Mouse (Mus musculus): ENCODE results near the gene Wwp2. TPM values are rescaled to one million over a fixed set of nuclear protein-coding genes. Genes with fewer than 3 reads are reported as not detected.
A peak's percentile ranks its signal among the peaks of the same experiment; 100 is the strongest.

Wwp2 gene
- 6.1 and 7.9 TPM in 2 replicates for polyA plus RNA-seq (2012; ENCODE audit: insufficient read depth, insufficient read length, missing spikeins)

GRCm38 (mm10) chr8:107435962-107436831, at the start of gene Wwp2:
Wwp2 (plus strand) TSS chr8:107436365.
- Histone ChIP-seq H3K4me3 (ENCODE audit: insufficient read depth, low read depth, low read length) (peak within 1 kb of the TSS; percentile 96), H3K27ac (replicated peaks; ENCODE audit: low read depth, low read length) (peak within 1 kb of the TSS; percentile 41), H3K4me1 (ENCODE audit: control insufficient read depth, insufficient read depth, insufficient read length, low read length) (peaks cover 5% of the 10 kb centered on the region; the same call in 1 of the 2 replicates)

GRCm38 (mm10) chr8:107386642-107387041, 49.5 kb upstream of the Wwp2 start:
- Histone ChIP-seq H3K4me3 (ENCODE audit: insufficient read depth, low read depth, low read length) (no peak overlapping the region), H3K4me1 (ENCODE audit: control insufficient read depth, insufficient read depth, insufficient read length, low read length) (no peaks in the 10 kb centered on the region), H3K27ac (replicated peaks; ENCODE audit: low read depth, low read length) (no peak overlapping the region)

- H3K27ac ChIP-seq (replicated peaks; ENCODE audit: low read depth, low read length), result no peak overlapping the region
- no peak overlapping the region for H3K4me3 ChIP-seq (ENCODE audit: insufficient read depth, low read depth, low read length)
These were observed 48.3 kb upstream of the Wwp2 start for GRCm38 (mm10) chr8:107387861-107388260.

GRCm38 (mm10) chr8:107389557-107389956, 46.6 kb upstream of the Wwp2 start:
- H3K4me3 ChIP-seq (ENCODE audit: insufficient read depth, low read depth, low read length), result no peak overlapping the region
- H3K27ac ChIP-seq (replicated peaks; ENCODE audit: low read depth, low read length), result no peak overlapping the region
- H3K4me1 ChIP-seq (ENCODE audit: control insufficient read depth, insufficient read depth, insufficient read length, low read length), result no peaks in the 10 kb centered on the region

More at GRCm38 (mm10) chr8:107387861-107388260, 48.3 kb upstream of the Wwp2 start:
- no peaks in the 10 kb centered on the region for H3K4me1 ChIP-seq (ENCODE audit: control insufficient read depth, insufficient read depth, insufficient read length, low read length)

- H3K4me3 ChIP-seq (ENCODE audit: insufficient read depth, low read depth, low read length), result no peak overlapping the region
- H3K27ac ChIP-seq (replicated peaks; ENCODE audit: low read depth, low read length), result no peak overlapping the region
- H3K4me1 ChIP-seq (ENCODE audit: control insufficient read depth, insufficient read depth, insufficient read length, low read length), result no peaks in the 10 kb centered on the region
These were observed 45.6 kb upstream of the Wwp2 start for GRCm38 (mm10) chr8:107390476-107391135.

- no peak overlapping the region for H3K4me3 ChIP-seq (ENCODE audit: insufficient read depth, low read depth, low read length)
- H3K27ac ChIP-seq (replicated peaks; ENCODE audit: low read depth, low read length), result no peak overlapping the region
- no peaks in the 10 kb centered on the region for H3K4me1 ChIP-seq (ENCODE audit: control insufficient read depth, insufficient read depth, insufficient read length, low read length)
These were observed 45.0 kb upstream of the Wwp2 start for GRCm38 (mm10) chr8:107391136-107391516.

- no peaks in the 10 kb centered on the region for H3K4me1 ChIP-seq (ENCODE audit: control insufficient read depth, insufficient read depth, insufficient read length, low read length)
- no peak overlapping the region for H3K4me3 ChIP-seq (ENCODE audit: insufficient read depth, low read depth, low read length)
- no peak overlapping the region for H3K27ac ChIP-seq (replicated peaks; ENCODE audit: low read depth, low read length)
These were observed 40.8 kb upstream of the Wwp2 start for GRCm38 (mm10) chr8:107395397-107395796.

- H3K27ac ChIP-seq (replicated peaks; ENCODE audit: low read depth, low read length), result no peak overlapping the region
These were observed 40.0 kb upstream of the Wwp2 start for GRCm38 (mm10) chr8:107396106-107396670.

GRCm38 (mm10) chr8:107397665-107398064, 38.5 kb upstream of the Wwp2 start:
- H3K4me1 ChIP-seq (ENCODE audit: control insufficient read depth, insufficient read depth, insufficient read length, low read length), result no peaks in the 10 kb centered on the region
- no peak overlapping the region for H3K27ac ChIP-seq (replicated peaks; ENCODE audit: low read depth, low read length)
- H3K4me3 ChIP-seq (ENCODE audit: insufficient read depth, low read depth, low read length), result no peak overlapping the region

More at GRCm38 (mm10) chr8:107396106-107396670, 40.0 kb upstream of the Wwp2 start:
- no peaks in the 10 kb centered on the region for H3K4me1 ChIP-seq (ENCODE audit: control insufficient read depth, insufficient read depth, insufficient read length, low read length)
- H3K4me3 ChIP-seq (ENCODE audit: insufficient read depth, low read depth, low read length), result no peak overlapping the region

- H3K4me3 ChIP-seq (ENCODE audit: insufficient read depth, low read depth, low read length), result no peak overlapping the region
- H3K4me1 ChIP-seq (ENCODE audit: control insufficient read depth, insufficient read depth, insufficient read length, low read length), result no peaks in the 10 kb centered on the region
- no peak overlapping the region for H3K27ac ChIP-seq (replicated peaks; ENCODE audit: low read depth, low read length)
These were observed 36.7 kb upstream of the Wwp2 start for GRCm38 (mm10) chr8:107399495-107399894.

- Histone ChIP-seq H3K4me3 (ENCODE audit: insufficient read depth, low read depth, low read length) (no peak overlapping the region), H3K27ac (replicated peaks; ENCODE audit: low read depth, low read length) (no peak overlapping the region), H3K4me1 (ENCODE audit: control insufficient read depth, insufficient read depth, insufficient read length, low read length) (no peaks in the 10 kb centered on the region)
These were observed 34.3 kb upstream of the Wwp2 start for GRCm38 (mm10) chr8:107401866-107402265.

GRCm38 (mm10) chr8:107403038-107403781, 33.0 kb upstream of the Wwp2 start, which contains the start of gene Nqo1:
Nqo1 (minus strand) TSS chr8:107403206.
- Histone ChIP-seq H3K4me1 (ENCODE audit: control insufficient read depth, insufficient read depth, insufficient read length, low read length) (no peaks in the 10 kb centered on the region), H3K4me3 (ENCODE audit: insufficient read depth, low read depth, low read length) (peak within 1 kb of the TSS; percentile 46), H3K27ac (replicated peaks; ENCODE audit: low read depth, low read length) (peak within 1 kb of the TSS; percentile 24; the same call in 1 of the 2 replicates)

GRCm38 (mm10) chr8:107404057-107404456, 32.1 kb upstream of the Wwp2 start:
- no peak overlapping the region for H3K4me3 ChIP-seq (ENCODE audit: insufficient read depth, low read depth, low read length)
- H3K27ac ChIP-seq (replicated peaks; ENCODE audit: low read depth, low read length), result no peak overlapping the region
- no peaks in the 10 kb centered on the region for H3K4me1 ChIP-seq (ENCODE audit: control insufficient read depth, insufficient read depth, insufficient read length, low read length)

GRCm38 (mm10) chr8:107405935-107406334, 30.2 kb upstream of the Wwp2 start:
- H3K4me1 ChIP-seq (ENCODE audit: control insufficient read depth, insufficient read depth, insufficient read length, low read length), result no peaks in the 10 kb centered on the region
- H3K4me3 ChIP-seq (ENCODE audit: insufficient read depth, low read depth, low read length), result no peak overlapping the region
- H3K27ac ChIP-seq (replicated peaks; ENCODE audit: low read depth, low read length), result no peak overlapping the region

GRCm38 (mm10) chr8:107411391-107411790, 24.8 kb upstream of the Wwp2 start:
- Histone ChIP-seq H3K27ac (replicated peaks; ENCODE audit: low read depth, low read length) (no peak overlapping the region), H3K4me3 (ENCODE audit: insufficient read depth, low read depth, low read length) (no peak overlapping the region), H3K4me1 (ENCODE audit: control insufficient read depth, insufficient read depth, insufficient read length, low read length) (no peaks in the 10 kb centered on the region)
